Mouse (Mus musculus): ENCODE measurements around the gene Cyld. TPM values are rescaled to one million over a fixed set of nuclear protein-coding genes. Genes with fewer than 3 reads are reported as not detected.
"Not testable (repeated sequence)": the region's sequence is repeated elsewhere in the genome, so short reads cannot be mapped to it uniquely, and the experiment has no call there.

Cyld gene
- polyA plus RNA-seq, 1 experiment, result 25.4 TPM

GRCm38 (mm10) chr8:88780142-88780541, 83.3 kb downstream of the Cyld start:
- H3K27ac ChIP-seq (ENCODE audit: insufficient read depth, low read length), result no peak overlapping the region
- H3K4me3 ChIP-seq (ENCODE audit: insufficient read depth, low read length), result no peak overlapping the region
- TF ChIP-seq CTCF (IDR thresholded peaks at IDR 0.05; ENCODE audit: borderline replicate concordance, insufficient read depth, low read length), result no peak
- no peak for TF ChIP-seq POLR2A (IDR thresholded peaks at IDR 0.05; ENCODE audit: low read depth, low read length)
- H3K4me1 ChIP-seq (ENCODE audit: control insufficient read depth, insufficient read depth, low read length), result no peaks in the 10 kb centered on the region

GRCm38 (mm10) chr8:88781283-88781682, 84.5 kb downstream of the Cyld start:
- H3K4me3 ChIP-seq (ENCODE audit: insufficient read depth, low read length), result no peak overlapping the region
- no peak for TF ChIP-seq CTCF (IDR thresholded peaks at IDR 0.05; ENCODE audit: borderline replicate concordance, insufficient read depth, low read length)
- TF ChIP-seq POLR2A (IDR thresholded peaks at IDR 0.05; ENCODE audit: low read depth, low read length), result no peak
- no peak overlapping the region for H3K27ac ChIP-seq (ENCODE audit: insufficient read depth, low read length)
- H3K4me1 ChIP-seq (ENCODE audit: control insufficient read depth, insufficient read depth, low read length), result no peaks in the 10 kb centered on the region

- Histone ChIP-seq H3K4me3 (ENCODE audit: insufficient read depth, low read length) (no peak overlapping the region), H3K27ac (ENCODE audit: insufficient read depth, low read length) (no peak overlapping the region), H3K4me1 (ENCODE audit: control insufficient read depth, insufficient read depth, low read length) (no peaks in the 10 kb centered on the region)
- TF ChIP-seq CTCF (IDR thresholded peaks at IDR 0.05; ENCODE audit: borderline replicate concordance, insufficient read depth, low read length) (no peak), POLR2A (IDR thresholded peaks at IDR 0.05; ENCODE audit: low read depth, low read length) (no peak)
Observed at GRCm38 (mm10) chr8:88783722-88784121, 86.9 kb downstream of the Cyld start.

- H3K27ac ChIP-seq (ENCODE audit: insufficient read depth, low read length); H3K4me1 ChIP-seq (ENCODE audit: control insufficient read depth, insufficient read depth, low read length); H3K4me3 ChIP-seq (ENCODE audit: insufficient read depth, low read length): not testable (repeated sequence)
Observed at GRCm38 (mm10) chr8:88788335-88788734, 91.5 kb downstream of the Cyld start.

GRCm38 (mm10) chr8:88792691-88793323, 96.0 kb downstream of the Cyld start:
- H3K4me3 ChIP-seq (ENCODE audit: insufficient read depth, low read length), result no peak overlapping the region

GRCm38 (mm10) chr8:88793324-88793722, 96.5 kb downstream of the Cyld start:
- no peak for TF ChIP-seq POLR2A (IDR thresholded peaks at IDR 0.05; ENCODE audit: low read depth, low read length)
- Histone ChIP-seq H3K4me1 (ENCODE audit: control insufficient read depth, insufficient read depth, low read length) (peaks cover 6% of the 10 kb centered on the region; the same call in 1 of the 2 replicates), H3K27ac (ENCODE audit: insufficient read depth, low read length) (peak overlapping the region; percentile 37; the same call in 1 of the 2 replicates), H3K4me3 (ENCODE audit: insufficient read depth, low read length) (no peak overlapping the region)

More at GRCm38 (mm10) chr8:88792691-88793323, 96.0 kb downstream of the Cyld start:
- H3K27ac ChIP-seq (ENCODE audit: insufficient read depth, low read length), result peak overlapping the region; percentile 37
- peaks cover 6% of the 10 kb centered on the region; the same call in 1 of the 2 replicates for H3K4me1 ChIP-seq (ENCODE audit: control insufficient read depth, insufficient read depth, low read length)
- no peak for TF ChIP-seq CTCF (IDR thresholded peaks at IDR 0.05; ENCODE audit: borderline replicate concordance, insufficient read depth, low read length)
- TF ChIP-seq POLR2A (IDR thresholded peaks at IDR 0.05; ENCODE audit: low read depth, low read length), result no peak

GRCm38 (mm10) chr8:88793746-88794614, 97.2 kb downstream of the Cyld start:
- TF ChIP-seq CTCF (IDR thresholded peaks at IDR 0.05; ENCODE audit: borderline replicate concordance, insufficient read depth, low read length), result no peak
- TF ChIP-seq POLR2A (IDR thresholded peaks at IDR 0.05; ENCODE audit: low read depth, low read length), result no peak
- peaks cover 6% of the 10 kb centered on the region; the same call in 1 of the 2 replicates for H3K4me1 ChIP-seq (ENCODE audit: control insufficient read depth, insufficient read depth, low read length)
- H3K27ac ChIP-seq (ENCODE audit: insufficient read depth, low read length), result no peak overlapping the region
- H3K4me3 ChIP-seq (ENCODE audit: insufficient read depth, low read length), result no peak overlapping the region

- TF ChIP-seq POLR2A (IDR thresholded peaks at IDR 0.05; ENCODE audit: low read depth, low read length) (no peak), CTCF (IDR thresholded peaks at IDR 0.05; ENCODE audit: borderline replicate concordance, insufficient read depth, low read length) (no peak)
- no peak overlapping the region for H3K27ac ChIP-seq (ENCODE audit: insufficient read depth, low read length)
- H3K4me3 ChIP-seq (ENCODE audit: insufficient read depth, low read length), result no peak overlapping the region
- peaks cover 6% of the 10 kb centered on the region; the same call in 1 of the 2 replicates for H3K4me1 ChIP-seq (ENCODE audit: control insufficient read depth, insufficient read depth, low read length)
Observed at GRCm38 (mm10) chr8:88794615-88794907, 97.7 kb downstream of the Cyld start.

- Histone ChIP-seq H3K27ac (ENCODE audit: insufficient read depth, low read length) (no peak overlapping the region), H3K4me3 (ENCODE audit: insufficient read depth, low read length) (no peak overlapping the region), H3K4me1 (ENCODE audit: control insufficient read depth, insufficient read depth, low read length) (peaks cover 6% of the 10 kb centered on the region; the same call in 1 of the 2 replicates)
- TF ChIP-seq POLR2A (IDR thresholded peaks at IDR 0.05; ENCODE audit: low read depth, low read length) (no peak), CTCF (IDR thresholded peaks at IDR 0.05; ENCODE audit: borderline replicate concordance, insufficient read depth, low read length) (no peak)
Observed at GRCm38 (mm10) chr8:88795896-88796295, 99.1 kb downstream of the Cyld start.

GRCm38 (mm10) chr8:88796651-88797050, 99.8 kb downstream of the Cyld start:
- no peak overlapping the region for H3K27ac ChIP-seq (ENCODE audit: insufficient read depth, low read length)
- H3K4me3 ChIP-seq (ENCODE audit: insufficient read depth, low read length), result no peak overlapping the region
- peaks cover 6% of the 10 kb centered on the region; the same call in 1 of the 2 replicates for H3K4me1 ChIP-seq (ENCODE audit: control insufficient read depth, insufficient read depth, low read length)
- TF ChIP-seq CTCF (IDR thresholded peaks at IDR 0.05; ENCODE audit: borderline replicate concordance, insufficient read depth, low read length) (no peak), POLR2A (IDR thresholded peaks at IDR 0.05; ENCODE audit: low read depth, low read length) (no peak)

Other genes with a start within 250 kb of the Cyld start
- gene Nkd1, start 175.7 kb upstream of the Cyld start, polyA plus RNA-seq (2011; ENCODE audit: insufficient read length, low read depth, missing spikeins), result 2.8 and 12.8 TPM in 2 replicates
- 0.32 TPM in 1 of 2 replicates, not detected in the other for gene Snx20, start 60.9 kb upstream of the Cyld start, polyA plus RNA-seq (2011; ENCODE audit: insufficient read length, low read depth, missing spikeins)
- gene Nod2, start 49.7 kb upstream of the Cyld start, polyA plus RNA-seq (2011; ENCODE audit: insufficient read length, low read depth, missing spikeins), result not detected in 2 replicates

All from embryonic fibroblast, embryonic 13.5 days (primary cell).